Mouse (Mus musculus) lung, embryonic 16.5 days (tissue): ENCODE results near the gene Sptbn4. TPM values are rescaled to one million over a fixed set of nuclear protein-coding genes. Genes with fewer than 3 reads are reported as not detected.

ENCODE experiments used
- ATAC-seq: fragments of 200-750 bp; cut with Nextera tagmentation; 2 replicates; pipeline ENCODE4 v1.8.0; 2017; ENCODE audit warnings: low read depth, mild to moderate bottlenecking, moderate library complexity
- H3K27ac ChIP-seq: fragments of 300-500 bp; sonication (generic); 2 replicates; pipeline ENCODE4 v1.5.1; 2014; ENCODE audit warnings: mild to moderate bottlenecking, control low read depth, low read length
- H3K27me3 ChIP-seq: fragments of 300-500 bp; sonication (generic); 2 replicates; pipeline ENCODE4 v1.6.1; 2014; ENCODE audit warnings: low read depth, low read length, mixed read lengths; ENCODE audit not compliant: control insufficient read depth, insufficient read depth
- H3K36me3 ChIP-seq: fragments of 300-500 bp; sonication (generic); 2 replicates; pipeline ENCODE4 v1.6.1; 2014; ENCODE audit warnings: low read length; ENCODE audit not compliant: control insufficient read depth, insufficient read depth
- H3K4me1 ChIP-seq: fragments of 300-500 bp; sonication (generic); replicated peaks from 2 replicates; pipeline ENCODE4 v1.6.1; 2014; ENCODE audit warnings: low read length, mixed read lengths; ENCODE audit not compliant: control insufficient read depth, insufficient read depth
- H3K4me2 ChIP-seq: fragments of 300-500 bp; sonication (generic); 2 replicates; pipeline ENCODE4 v1.6.1; 2014; ENCODE audit warnings: low read depth, low read length, control low read depth
- H3K4me3 ChIP-seq: fragments of 300-500 bp; sonication (generic); 2 replicates; pipeline ENCODE4 v1.5.1; 2014; ENCODE audit warnings: mild to moderate bottlenecking, low read length, control low read depth
- H3K9ac ChIP-seq: fragments of 300-500 bp; sonication (generic); 2 replicates; pipeline ENCODE4 v1.6.1; 2014; ENCODE audit warnings: low read length, control low read depth
- H3K9me3 ChIP-seq: fragments of 300-500 bp; sonication (generic); 2 replicates; pipeline ENCODE4 v1.6.1; 2016; ENCODE audit warnings: low read length; ENCODE audit not compliant: control insufficient read depth
- WGBS: fragments of 180-500 bp; shearing (Covaris S2); extraction: QIAGEN DNeasy Blood & Tissue Kit; methylation state at CpG from one replicate; pipeline ENCODE4 v1.1.7; 2014; 5-methylcytosine and 5-hydroxymethylcytosine counted together
- polyA plus RNA-seq: library from polyadenylated mRNA; unstranded; fragments of >200 nt; fragmentation: Nextera tagmentation; extraction: Ambion mirVana; gene quantifications from 2 replicates; pipeline ENCODE4 v1.2.1, GENCODE M21; 2015

The Sptbn4 gene
- polyA plus RNA-seq, 1 experiment from 2014 or later = 0.29 TPM

DNA sequence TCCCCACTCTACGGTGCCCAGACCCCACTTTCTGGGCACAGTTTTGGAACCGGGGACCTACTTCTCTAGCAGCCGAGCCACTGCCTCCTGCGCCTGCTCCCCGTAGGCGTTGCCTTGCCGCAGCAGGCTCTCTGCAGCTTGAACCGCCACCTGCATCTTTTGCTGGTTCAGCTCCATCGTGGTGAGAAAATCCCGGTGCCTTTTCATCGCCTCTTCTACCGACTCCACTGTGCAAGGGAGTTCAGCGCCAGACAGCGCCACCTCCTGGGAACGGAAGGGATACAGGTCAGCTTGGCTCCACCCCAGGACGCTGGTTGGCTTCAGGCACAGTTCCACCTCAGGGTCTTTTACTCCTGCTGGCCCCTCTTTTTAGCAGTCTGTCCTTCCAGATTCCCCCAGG, 44.8 kb downstream of the Sptbn4 start:
- no peak overlapping the region for H3K27ac ChIP-seq
- no peak overlapping the region for H3K4me2 ChIP-seq
- H3K36me3 ChIP-seq = no peaks in the 10 kb centered on the region
- 11% methylated on average over 16 of the region's 16 CpGs for WGBS
- no peak overlapping the region for H3K4me3 ChIP-seq
- peaks cover 62% of the 10 kb centered on the region for H3K27me3 ChIP-seq
- 0 out of 2 replicates have a peak, but pooled peaks cover 2% of the 10 kb centered on the region for H3K4me1 ChIP-seq
- no peak overlapping the region for H3K9ac ChIP-seq
- no peak for ATAC-seq
- H3K9me3 ChIP-seq = peaks cover 9% of the 10 kb centered on the region; the same call in 1 of the 2 replicates

DNA sequence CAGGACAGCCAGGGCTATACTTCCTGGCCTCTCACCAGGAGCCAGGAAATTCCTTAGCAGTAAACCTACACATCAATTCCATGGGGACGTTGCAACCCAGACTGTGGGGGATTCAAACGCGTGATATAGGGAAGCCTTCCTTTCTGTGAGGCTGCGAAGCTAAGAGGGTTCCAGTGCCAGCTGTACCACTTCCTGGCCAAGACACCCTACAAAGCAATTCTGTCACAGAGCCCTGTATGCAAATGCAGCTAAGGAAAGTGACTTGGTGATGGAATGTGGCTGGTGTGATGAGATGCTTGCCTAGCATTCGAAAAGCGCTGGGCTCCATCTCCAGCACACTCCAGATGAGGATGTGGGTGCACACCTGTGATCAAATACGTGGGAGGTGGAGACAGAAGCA, 46.9 kb downstream of the Sptbn4 start:
- Histone ChIP-seq H3K27ac (no peak overlapping the region), H3K27me3 (peaks cover 65% of the 10 kb centered on the region), H3K4me2 (no peak overlapping the region), H3K4me1 (0 out of 2 replicates have a peak, but pooled peaks cover 2% of the 10 kb centered on the region), H3K4me3 (no peak overlapping the region), H3K9ac (no peak overlapping the region), H3K9me3 (peaks cover 6% of the 10 kb centered on the region; the same call in 1 of the 2 replicates), H3K36me3 (no peaks in the 10 kb centered on the region)
- WGBS = 63% methylated on average over 7 of the region's 7 CpGs
- ATAC-seq = no peak

DNA sequence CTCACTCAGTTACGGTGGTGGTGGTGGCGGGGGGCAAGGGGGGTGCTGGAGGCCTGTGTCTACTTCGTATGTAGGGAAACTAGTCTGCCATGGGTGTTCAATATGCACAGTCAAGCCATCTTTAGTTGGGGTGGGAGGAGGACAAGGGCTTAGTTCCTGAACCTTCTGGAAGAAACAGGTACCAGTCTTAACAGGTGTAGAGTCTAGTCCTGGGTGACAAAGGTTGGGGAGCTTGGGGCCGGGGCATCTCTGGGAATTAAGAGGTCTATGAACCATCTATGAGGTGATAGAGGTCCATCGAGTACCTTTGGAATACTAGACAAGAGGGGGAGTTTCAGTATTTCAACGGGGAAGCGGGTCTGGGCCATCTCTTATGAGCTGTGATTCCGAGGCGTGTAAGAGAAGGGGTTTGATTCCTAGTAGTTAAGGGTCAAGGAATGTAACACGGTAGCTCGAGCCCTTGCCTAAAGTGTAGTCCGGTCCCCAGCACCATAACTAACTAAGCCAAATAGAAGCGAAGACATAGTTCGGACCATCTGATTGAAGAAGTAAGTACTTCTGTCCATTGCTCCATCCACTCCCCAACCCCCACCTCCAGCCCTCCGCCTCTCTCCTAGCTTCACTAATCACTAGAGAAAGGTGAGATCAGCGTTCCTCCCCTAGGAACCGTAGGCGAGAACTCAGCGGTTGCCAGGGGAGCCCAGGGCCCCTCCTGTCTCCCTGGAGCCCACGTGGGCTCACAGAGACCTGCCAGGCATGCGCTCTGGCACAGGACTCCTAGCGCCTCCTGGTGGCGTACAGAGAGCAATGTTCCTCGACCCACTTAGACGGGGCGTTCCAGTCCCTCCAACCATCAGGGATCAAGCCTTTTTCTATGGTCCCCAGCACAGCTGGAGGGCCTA, 50.2 kb downstream of the Sptbn4 start:
- Histone ChIP-seq H3K36me3 (no peaks in the 10 kb centered on the region), H3K27me3 (peaks cover 55% of the 10 kb centered on the region), H3K4me3 (no peak overlapping the region), H3K9me3 (no peaks in the 10 kb centered on the region), H3K4me2 (no peak overlapping the region), H3K4me1 (no peaks in the 10 kb centered on the region), H3K27ac (no peak overlapping the region), H3K9ac (no peak overlapping the region)
- peak; percentile 61 for ATAC-seq
- WGBS = 12% methylated on average over 26 of the region's 26 CpGs

DNA sequence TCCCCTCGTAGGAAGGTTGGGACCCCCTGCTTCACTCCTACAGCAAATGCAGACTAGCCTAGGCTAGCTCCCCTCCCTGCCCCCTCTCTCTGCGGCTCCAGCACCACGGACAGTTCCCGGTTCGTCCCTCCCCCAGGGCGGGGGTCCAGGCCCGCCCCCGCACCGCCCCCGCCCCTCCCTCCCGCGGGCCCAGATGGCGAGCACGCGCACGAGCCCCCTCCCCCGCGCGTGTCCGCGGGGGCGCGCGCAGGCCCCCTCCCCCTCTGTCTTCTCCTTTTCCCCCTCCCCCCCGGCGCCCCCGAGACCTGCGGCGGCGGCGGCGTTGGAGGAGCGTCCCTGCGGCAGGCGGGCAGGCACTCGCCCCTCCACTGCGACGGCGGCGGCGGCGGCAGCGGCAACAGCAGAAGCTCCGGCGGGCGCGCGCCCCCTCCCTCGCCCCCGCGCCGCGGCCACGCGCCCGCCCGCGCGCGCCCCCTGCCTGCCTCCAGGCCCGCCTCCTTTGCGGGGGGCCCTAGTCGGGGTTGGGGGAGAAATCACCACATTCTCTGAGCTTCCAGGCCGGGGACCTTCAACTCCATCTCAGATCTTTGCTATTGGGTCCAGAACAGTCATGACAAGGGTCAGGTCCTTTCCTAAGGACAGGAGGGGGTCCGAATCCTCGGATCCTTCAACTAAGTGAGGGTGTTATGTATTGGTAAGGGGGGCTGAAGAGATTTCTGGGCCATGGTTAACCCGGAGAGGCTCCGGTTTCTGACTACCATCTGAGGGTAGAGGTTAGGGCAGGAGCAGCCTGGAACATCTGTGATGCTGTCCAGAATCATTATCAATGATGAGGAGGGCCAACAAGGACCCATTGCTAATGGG, 51.1 kb downstream of the Sptbn4 start:
- H3K9me3 ChIP-seq = no peaks in the 10 kb centered on the region
- ATAC-seq = peak; percentile 72
- H3K4me2 ChIP-seq = peak overlapping the region; percentile 85
- 3% methylated on average over 34 of the region's 68 CpGs for WGBS
- no peaks in the 10 kb centered on the region for H3K36me3 ChIP-seq
- H3K4me3 ChIP-seq = peak overlapping the region; percentile 56
- peak overlapping the region; percentile 24; the same call in 1 of the 2 replicates for H3K9ac ChIP-seq
- H3K27me3 ChIP-seq = peaks cover 51% of the 10 kb centered on the region
- no peak overlapping the region for H3K27ac ChIP-seq
- no peaks in the 10 kb centered on the region for H3K4me1 ChIP-seq

DNA sequence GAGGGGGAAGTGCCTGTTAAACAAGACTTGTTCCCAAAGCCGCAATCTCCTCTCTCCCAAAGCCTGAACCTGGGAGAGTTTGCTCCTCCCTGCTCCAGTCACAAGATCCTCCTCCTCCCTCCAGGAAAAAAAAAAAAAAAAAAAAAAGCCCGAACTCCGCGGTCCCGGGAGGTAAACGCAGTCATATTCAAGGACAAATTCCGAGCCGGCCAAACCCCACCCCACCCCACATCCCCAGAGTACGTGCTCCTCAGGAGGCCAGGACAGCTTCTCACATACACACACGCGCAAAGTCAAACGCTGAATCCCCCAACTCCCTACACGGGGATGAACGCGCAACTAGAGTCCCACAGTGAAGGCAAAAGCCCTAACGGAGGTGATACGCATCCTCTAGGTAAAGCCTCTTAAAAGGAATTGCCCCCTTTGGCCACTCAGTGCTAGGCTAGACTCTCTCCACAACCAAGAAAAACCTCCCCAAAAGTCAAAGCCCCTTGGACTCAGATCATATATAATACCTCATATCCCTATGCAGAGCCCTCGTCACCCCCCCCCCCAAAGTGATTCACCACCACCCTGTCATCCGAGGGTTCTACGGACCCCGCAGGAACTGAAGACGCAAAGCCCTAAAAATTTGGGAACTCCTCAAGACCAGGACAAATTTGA, 51.8 kb downstream of the Sptbn4 start:
- peak overlapping the region; percentile 85 for H3K4me2 ChIP-seq
- peaks cover 58% of the 10 kb centered on the region for H3K27me3 ChIP-seq
- WGBS = 1% methylated on average over 21 of the region's 22 CpGs

DNA sequence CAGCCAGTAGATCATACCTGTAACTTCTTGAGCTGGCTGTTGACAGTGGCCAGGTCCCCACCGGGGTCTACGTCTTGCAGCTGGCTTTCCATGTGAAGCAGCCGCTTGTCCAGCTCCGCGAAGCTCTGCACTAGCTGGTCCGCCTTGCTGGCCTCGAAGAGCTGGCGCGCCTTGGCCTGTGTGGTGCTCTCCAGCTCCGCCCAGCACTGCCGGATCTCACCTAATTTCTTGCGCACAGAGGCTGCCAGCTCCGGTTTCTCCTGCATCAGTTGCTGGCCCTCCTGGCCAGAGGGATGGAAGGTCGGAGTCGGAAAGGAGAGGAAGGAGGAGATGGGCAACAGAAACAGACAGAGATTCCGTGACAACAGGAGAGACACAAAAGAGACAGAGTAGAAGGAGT, 56.1 kb downstream of the Sptbn4 start:
- Histone ChIP-seq H3K4me1 (no peaks in the 10 kb centered on the region), H3K27me3 (peaks cover 40% of the 10 kb centered on the region)

More for the DNA sequence above, 51.8 kb downstream of the Sptbn4 start:
- ATAC-seq = no peak
- H3K9ac ChIP-seq = no peak overlapping the region
- H3K27ac ChIP-seq = no peak overlapping the region
- no peaks in the 10 kb centered on the region for H3K4me1 ChIP-seq
- H3K9me3 ChIP-seq = no peaks in the 10 kb centered on the region
- no peaks in the 10 kb centered on the region for H3K36me3 ChIP-seq
- H3K4me3 ChIP-seq = peak overlapping the region; percentile 56

DNA sequence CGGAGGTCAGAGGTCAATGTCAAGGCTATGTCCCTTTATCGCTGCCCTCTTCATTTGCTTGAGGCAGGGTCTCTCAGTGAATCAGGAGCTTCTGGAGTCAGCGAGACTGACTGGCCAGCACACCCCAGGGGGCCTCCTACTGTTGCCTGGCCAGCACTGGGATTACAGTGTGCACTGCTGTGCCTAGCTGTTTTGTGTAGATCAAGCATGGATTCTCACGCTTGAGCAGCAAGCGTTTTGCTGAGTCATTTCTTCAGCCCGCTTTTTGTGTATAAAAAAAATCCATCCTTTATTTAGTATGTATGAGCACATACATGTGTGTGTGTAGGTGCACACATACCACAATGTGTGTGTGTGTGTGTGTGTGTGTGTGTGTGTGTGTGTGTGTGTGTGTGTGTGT, 58.3 kb downstream of the Sptbn4 start:
- no peaks in the 10 kb centered on the region for H3K36me3 ChIP-seq
- no peaks in the 10 kb centered on the region for H3K9me3 ChIP-seq
- ATAC-seq = no peak
- H3K9ac ChIP-seq = no peak overlapping the region
- H3K27ac ChIP-seq = no peak overlapping the region
- peaks cover 18% of the 10 kb centered on the region for H3K27me3 ChIP-seq
- no peak overlapping the region for H3K4me3 ChIP-seq
- H3K4me2 ChIP-seq = no peak overlapping the region
- WGBS = 62% methylated on average over 6 of the region's 6 CpGs
- no peaks in the 10 kb centered on the region for H3K4me1 ChIP-seq

More for the DNA sequence above, 56.1 kb downstream of the Sptbn4 start:
- Histone ChIP-seq H3K9me3 (no peaks in the 10 kb centered on the region), H3K36me3 (no peaks in the 10 kb centered on the region), H3K4me3 (no peak overlapping the region), H3K4me2 (no peak overlapping the region), H3K9ac (no peak overlapping the region), H3K27ac (no peak overlapping the region)
- ATAC-seq = no peak
- WGBS = 29% methylated on average over 16 of the region's 16 CpGs

DNA sequence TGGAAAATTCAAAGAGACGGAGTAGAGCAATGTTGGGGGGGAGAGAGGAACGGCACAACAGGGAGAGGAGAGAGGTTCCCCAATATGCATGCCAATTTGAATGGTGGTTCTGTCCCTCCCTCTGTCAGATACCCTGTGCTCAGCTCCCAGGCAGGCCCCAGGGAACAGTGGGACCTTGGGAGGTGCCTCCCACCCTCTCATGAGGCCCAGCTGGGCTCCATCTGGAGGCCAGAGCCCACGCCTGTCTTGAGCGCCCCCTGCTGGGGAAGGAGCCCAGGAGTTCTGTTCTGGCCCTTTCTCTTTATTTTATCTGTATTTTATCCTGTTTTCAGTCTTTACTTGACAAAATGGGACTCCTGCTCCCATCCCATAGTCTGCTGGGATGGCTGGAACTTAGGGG, 62.8 kb downstream of the Sptbn4 start:
- no peaks in the 10 kb centered on the region for H3K27me3 ChIP-seq
- WGBS = 30% methylated on average over 4 of the region's 4 CpGs
- no peaks in the 10 kb centered on the region for H3K4me1 ChIP-seq
- no peak overlapping the region for H3K4me3 ChIP-seq
- no peaks in the 10 kb centered on the region for H3K9me3 ChIP-seq
- H3K36me3 ChIP-seq = no peaks in the 10 kb centered on the region
- no peak overlapping the region for H3K9ac ChIP-seq
- no peak overlapping the region for H3K27ac ChIP-seq
- no peak overlapping the region for H3K4me2 ChIP-seq
- ATAC-seq = peak; percentile 68; the same call in 1 of the 2 replicates
